Mouse (Mus musculus) cortical plate, adult 2 months (tissue): Measurements from ENCODE around the gene Gm42417.

Experiments used
- CTCF ChIP-seq: fragments of 200-500 bp; IDR thresholded peaks from 2 replicates; pipeline ENCODE4 v1.5.1; 2011; ENCODE audit warnings: mild to moderate bottlenecking, control low read depth, low read length; ENCODE audit not compliant: insufficient read depth; ENCODE audit errors: extremely low read depth
- POLR2A ChIP-seq: fragments of 200-500 bp; IDR thresholded peaks from 2 replicates; pipeline ENCODE4 v1.6.1; 2011; ENCODE audit warnings: mild to moderate bottlenecking, low read length, control low read depth; ENCODE audit not compliant: insufficient read depth; ENCODE audit errors: extremely low read depth

DNA sequence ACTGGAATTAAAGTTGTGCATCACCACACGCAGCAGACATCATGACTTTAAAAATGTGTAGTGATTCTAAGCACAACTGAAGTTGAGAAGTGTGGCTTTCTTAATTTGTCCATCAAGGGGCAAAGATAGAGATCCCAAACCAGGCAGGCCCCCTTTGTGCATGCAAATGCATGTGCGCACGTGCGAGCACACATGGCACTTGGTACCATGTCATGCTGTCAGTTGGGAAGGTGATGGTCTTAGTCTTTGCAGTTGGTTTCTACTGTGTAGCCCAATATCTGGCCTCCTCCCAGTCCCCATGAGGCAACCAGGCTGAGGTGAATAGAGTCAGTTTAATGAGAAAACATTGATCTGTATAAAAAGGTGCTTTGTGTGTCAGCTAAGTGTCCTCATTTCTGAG lies 9.4 kb downstream of the Gm42417 start:
- TF ChIP-seq POLR2A: no peak
- TF ChIP-seq CTCF: no peak
